Mouse (Mus musculus) heart, embryonic 11.5 days (tissue): Measurements from ENCODE around the gene Cep95. TPM values are rescaled to one million over a fixed set of nuclear protein-coding genes. Genes with fewer than 3 reads are reported as not detected.
"Not testable (repeated sequence)": the region's sequence is repeated elsewhere in the genome, so short reads cannot be mapped to it uniquely, and the experiment has no call there.

Experiments used
- ATAC-seq: fragments of 200-750 bp; cut with Nextera tagmentation; replicated peaks from 2 replicates; pipeline ENCODE4 v1.8.0; 2017; ENCODE audit warnings: moderate library complexity; ENCODE audit not compliant: insufficient number of reproducible peaks, low FRiP score, low TSS enrichment
- H3K27ac ChIP-seq: fragments of 300-500 bp; sonication (generic); 2 replicates; pipeline ENCODE4 v1.5.1; 2014; ENCODE audit warnings: mild to moderate bottlenecking, low read depth, low read length
- H3K27me3 ChIP-seq: fragments of 300-500 bp; sonication (generic); 2 replicates; pipeline ENCODE4 v1.6.1; 2014; ENCODE audit warnings: mild to moderate bottlenecking, low read length, mixed read lengths; ENCODE audit not compliant: control insufficient read depth, insufficient read depth
- H3K36me3 ChIP-seq: fragments of 300-500 bp; sonication (generic); 2 replicates; pipeline ENCODE4 v1.6.1; 2014; ENCODE audit warnings: mild to moderate bottlenecking, low read length, moderate library complexity, mixed read lengths; ENCODE audit not compliant: control insufficient read depth, insufficient read depth
- H3K4me1 ChIP-seq: fragments of 300-500 bp; sonication (generic); 2 replicates; pipeline ENCODE4 v1.6.1; 2014; ENCODE audit warnings: low read length; ENCODE audit not compliant: control insufficient read depth, insufficient read depth
- H3K4me2 ChIP-seq: fragments of 300-500 bp; sonication (generic); 2 replicates; pipeline ENCODE4 v1.6.1; 2014; ENCODE audit warnings: mild to moderate bottlenecking, moderate library complexity
- H3K4me3 ChIP-seq: fragments of 300-500 bp; sonication (generic); 2 replicates; pipeline ENCODE4 v1.5.1; 2014; ENCODE audit warnings: low read depth, low read length
- H3K9ac ChIP-seq: fragments of 300-500 bp; sonication (generic); 2 replicates; pipeline ENCODE4 v1.6.1; 2014; ENCODE audit warnings: mild to moderate bottlenecking, low read depth, low read length, moderate library complexity
- H3K9me3 ChIP-seq: fragments of 300-500 bp; sonication (generic); replicated peaks from 2 replicates; pipeline ENCODE4 v1.6.1; 2016; ENCODE audit warnings: low read length; ENCODE audit not compliant: control insufficient read depth
- WGBS: fragments of 180-500 bp; shearing (Covaris S2); extraction: QIAGEN DNeasy Blood & Tissue Kit; methylation state at CpG from one replicate; pipeline ENCODE4 v1.1.7; 2014; ENCODE audit not compliant: insufficient replicate concordance; 5-methylcytosine and 5-hydroxymethylcytosine counted together
- polyA plus RNA-seq: library from polyadenylated mRNA; unstranded; fragments of >200 nt; fragmentation: Nextera tagmentation; extraction: Ambion mirVana; gene quantifications from 2 replicates; pipeline ENCODE4 v1.2.1, GENCODE M21; 2014

Cep95 gene
- 15.6 and 17.0 TPM in 2 replicates for polyA plus RNA-seq

GRCm38 (mm10) chr11:106788775-106789459 is at the start of gene Cep95, which contains the start of gene Ddx5:
Gene Cep95, plus strand, starts transcription at chr11:106789252.
Gene Ddx5, minus strand, starts transcription at chr11:106789185.
- Histone ChIP-seq H3K36me3 (peaks cover 16% of the 10 kb centered on the region), H3K27me3 (no peaks in the 10 kb centered on the region)
- WGBS: under 1% methylated on average over 56 of the region's 58 CpGs

GRCm38 (mm10) chr11:106740724-106741123 is 48.3 kb upstream of the Cep95 start:
- not testable (repeated sequence) for H3K9ac ChIP-seq, H3K27ac ChIP-seq, H3K4me1 ChIP-seq, H3K27me3 ChIP-seq, H3K4me2 ChIP-seq, H3K4me3 ChIP-seq, H3K36me3 ChIP-seq, ATAC-seq, H3K9me3 ChIP-seq
- 87% methylated on average over 5 of the region's 8 CpGs for WGBS

More at GRCm38 (mm10) chr11:106788775-106789459, at the start of gene Cep95, which contains the start of gene Ddx5:
- Histone ChIP-seq H3K9me3 (no peaks in the 10 kb centered on the region), H3K27ac (peak within 1 kb of the TSS; percentile 97), H3K4me2 (peak within 1 kb of the TSS; percentile 80), H3K4me3 (peak within 1 kb of the TSS; percentile 93), H3K9ac (peak within 1 kb of the TSS; percentile 98), H3K4me1 (peaks cover 8% of the 10 kb centered on the region; the same call in 1 of the 2 replicates)
- peak; percentile 92 for ATAC-seq

- no peak for ATAC-seq
- no peak overlapping the region for H3K4me3 ChIP-seq
- no peak overlapping the region for H3K4me2 ChIP-seq
- 79% methylated on average over 6 of the region's 6 CpGs for whole genome bisulfite sequencing
- no peak overlapping the region for H3K27ac ChIP-seq
- H3K36me3 ChIP-seq: no peaks in the 10 kb centered on the region
- H3K4me1 ChIP-seq: peaks cover 9% of the 10 kb centered on the region
- no peak overlapping the region for H3K9ac ChIP-seq
- H3K9me3 ChIP-seq: no peaks in the 10 kb centered on the region
- no peaks in the 10 kb centered on the region for H3K27me3 ChIP-seq
These were observed 47.8 kb upstream of the Cep95 start for GRCm38 (mm10) chr11:106741232-106741631.

- Histone ChIP-seq H3K9ac (no peak overlapping the region), H3K9me3 (no peaks in the 10 kb centered on the region), H3K27me3 (no peaks in the 10 kb centered on the region), H3K4me1 (peaks cover 9% of the 10 kb centered on the region), H3K4me2 (no peak overlapping the region), H3K4me3 (no peak overlapping the region), H3K27ac (no peak overlapping the region), H3K36me3 (no peaks in the 10 kb centered on the region)
- 91% methylated on average over 3 of the region's 3 CpGs for WGBS
- no peak for ATAC-seq
These were observed 47.2 kb upstream of the Cep95 start for GRCm38 (mm10) chr11:106741826-106742225.

- 0 out of 2 replicates have a peak, but pooled peaks cover 2% of the 10 kb centered on the region for H3K9me3 ChIP-seq
- H3K27me3 ChIP-seq: no peaks in the 10 kb centered on the region
- H3K4me1 ChIP-seq: peaks cover 3% of the 10 kb centered on the region
- no peak for ATAC-seq
- H3K9ac ChIP-seq: no peak overlapping the region
- 49% methylated on average over 6 of the region's 6 CpGs for WGBS
- H3K4me3 ChIP-seq: no peak overlapping the region
- H3K36me3 ChIP-seq: no peaks in the 10 kb centered on the region
- no peak overlapping the region for H3K27ac ChIP-seq
- no peak overlapping the region for H3K4me2 ChIP-seq
These were observed 46.6 kb upstream of the Cep95 start for GRCm38 (mm10) chr11:106742388-106742841.

- Histone ChIP-seq H3K9me3 (0 out of 2 replicates have a peak, but pooled peaks cover 2% of the 10 kb centered on the region), H3K36me3 (no peaks in the 10 kb centered on the region), H3K4me3 (no peak overlapping the region), H3K9ac (no peak overlapping the region), H3K4me2 (no peak overlapping the region), H3K4me1 (no peaks in the 10 kb centered on the region), H3K27ac (no peak overlapping the region), H3K27me3 (no peaks in the 10 kb centered on the region)
- 89% methylated on average over 5 of the region's 5 CpGs for WGBS
- ATAC-seq: no peak
These were observed 44.1 kb upstream of the Cep95 start for GRCm38 (mm10) chr11:106744949-106745348.

- H3K27ac ChIP-seq, H3K4me2 ChIP-seq, H3K9ac ChIP-seq, H3K9me3 ChIP-seq, H3K4me3 ChIP-seq, H3K36me3 ChIP-seq, H3K27me3 ChIP-seq, H3K4me1 ChIP-seq, ATAC-seq: not testable (repeated sequence)
- WGBS: 87% methylated on average over 7 of the region's 7 CpGs
These were observed 39.4 kb upstream of the Cep95 start for GRCm38 (mm10) chr11:106749557-106750120.

GRCm38 (mm10) chr11:106750121-106750751 is 38.8 kb upstream of the Cep95 start, which contains the start of gene Pecam1:
Gene Pecam1, minus strand, starts transcription at chr11:106750628.
- H3K36me3 ChIP-seq: no peaks in the 10 kb centered on the region
- ATAC-seq: no peak

More at GRCm38 (mm10) chr11:106750121-106750751, 38.8 kb upstream of the Cep95 start, which contains the start of gene Pecam1:
- H3K9ac ChIP-seq: no peak within 1 kb of the TSS
- no peaks in the 10 kb centered on the region for H3K27me3 ChIP-seq
- WGBS: 80% methylated on average over 13 of the region's 13 CpGs
- peaks cover 4% of the 10 kb centered on the region; the same call in 1 of the 2 replicates for H3K4me1 ChIP-seq
- no peak within 1 kb of the TSS for H3K4me3 ChIP-seq
- H3K4me2 ChIP-seq: no peak within 1 kb of the TSS
- H3K27ac ChIP-seq: no peak within 1 kb of the TSS
- H3K9me3 ChIP-seq: 0 out of 2 replicates have a peak, but pooled peaks cover 2% of the 10 kb centered on the region
